Mouse (Mus musculus): ENCODE results near the gene Rap1gap2.

Rap1gap2 gene

DNA sequence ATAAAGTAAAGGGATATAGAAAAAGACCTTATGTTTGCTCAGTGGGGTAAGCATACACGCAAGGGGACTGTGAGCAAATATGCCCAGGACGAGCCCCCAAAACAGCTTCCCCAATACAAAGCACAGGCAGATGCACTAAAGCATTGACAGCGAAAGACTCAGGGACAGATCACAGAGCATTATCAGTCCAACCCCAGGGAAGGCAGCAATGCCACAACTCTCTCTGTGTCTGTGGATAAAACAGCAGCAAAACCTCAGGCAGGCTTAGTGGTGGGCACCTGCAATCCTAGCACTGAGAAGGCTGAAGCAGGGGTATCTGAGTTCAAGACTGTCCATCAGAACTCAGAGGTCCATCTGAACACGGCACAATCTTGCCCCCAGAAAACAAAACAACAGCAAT is 73.4 kb downstream of the Rap1gap2 start:
- DNase-seq (ENCODE audit: low read depth, low spot score): no peak

DNA sequence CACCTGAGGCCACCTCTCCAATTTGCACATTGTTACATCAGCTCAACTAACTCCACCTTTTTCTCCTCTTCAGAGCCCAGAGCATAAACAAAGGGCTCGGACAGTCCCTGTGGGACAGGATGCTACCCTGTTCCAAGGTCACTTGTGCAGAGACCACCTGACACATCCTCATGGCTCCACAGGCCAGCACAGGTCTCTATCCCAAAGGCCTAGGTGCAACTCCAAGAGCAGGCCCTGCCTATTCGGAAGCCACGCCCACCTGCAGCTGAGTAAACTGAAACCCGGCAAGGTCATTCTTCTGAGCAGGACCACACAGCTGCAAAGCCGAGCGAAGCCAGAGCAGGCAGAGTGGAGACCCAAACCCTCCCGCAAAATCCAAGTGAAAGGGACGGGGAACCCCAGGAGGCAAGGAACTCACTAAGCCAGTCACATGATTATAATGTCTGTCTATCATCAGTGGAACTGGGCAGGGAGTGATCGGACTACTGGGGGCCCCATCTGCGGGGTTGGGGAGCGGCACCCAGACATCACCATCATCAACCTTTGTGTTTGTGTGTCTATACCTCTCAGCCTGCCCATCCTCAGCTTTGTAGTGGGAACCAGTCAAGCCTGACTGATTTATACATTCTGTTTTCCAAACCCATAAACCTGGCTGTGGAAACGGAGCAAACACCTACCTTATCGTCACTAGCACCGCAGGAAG is 74.4 kb downstream of the Rap1gap2 start:
- no peak for DNase-seq (ENCODE audit: low read depth, low spot score)

DNA sequence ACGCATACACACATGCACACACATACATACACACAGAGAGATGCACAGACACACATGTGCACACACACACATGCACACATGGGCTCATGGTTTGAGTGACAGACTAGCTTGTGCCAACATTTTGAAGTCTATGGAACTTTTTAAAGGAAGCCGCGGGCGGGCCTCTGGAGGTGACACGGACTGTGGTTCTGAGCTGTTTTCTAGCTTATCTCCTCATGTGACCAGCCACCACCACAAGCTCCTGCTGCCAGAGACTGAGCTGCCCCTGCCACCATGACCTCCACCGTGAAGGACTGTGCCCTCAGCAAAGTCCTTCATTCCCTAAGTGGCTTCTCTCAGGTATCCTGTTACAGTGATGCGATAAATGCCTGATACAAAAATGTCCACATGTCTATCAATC is 76.3 kb downstream of the Rap1gap2 start:
- no peak for DNase-seq (ENCODE audit: low read depth, low spot score)

DNA sequence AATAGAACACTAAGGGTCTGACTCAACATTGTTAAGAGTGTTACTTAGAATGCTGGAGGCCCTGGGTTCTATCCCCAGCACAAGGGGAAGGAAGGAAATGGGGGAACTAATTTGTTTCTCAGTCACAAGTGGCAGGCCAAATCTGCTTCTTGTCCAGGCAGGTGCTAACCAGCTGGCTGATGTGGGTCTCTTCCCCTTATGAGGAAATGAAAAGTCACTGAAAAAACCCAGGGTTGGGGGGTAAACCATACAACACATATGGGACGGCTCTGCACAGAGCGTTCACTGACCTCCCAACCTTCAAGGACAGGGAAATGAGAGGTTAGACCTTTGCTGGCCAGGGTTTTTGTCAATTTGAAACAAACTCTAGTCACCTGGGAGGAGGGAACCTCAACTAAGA is 77.7 kb downstream of the Rap1gap2 start:
- DNase-seq (ENCODE audit: low read depth, low spot score): no peak

DNA sequence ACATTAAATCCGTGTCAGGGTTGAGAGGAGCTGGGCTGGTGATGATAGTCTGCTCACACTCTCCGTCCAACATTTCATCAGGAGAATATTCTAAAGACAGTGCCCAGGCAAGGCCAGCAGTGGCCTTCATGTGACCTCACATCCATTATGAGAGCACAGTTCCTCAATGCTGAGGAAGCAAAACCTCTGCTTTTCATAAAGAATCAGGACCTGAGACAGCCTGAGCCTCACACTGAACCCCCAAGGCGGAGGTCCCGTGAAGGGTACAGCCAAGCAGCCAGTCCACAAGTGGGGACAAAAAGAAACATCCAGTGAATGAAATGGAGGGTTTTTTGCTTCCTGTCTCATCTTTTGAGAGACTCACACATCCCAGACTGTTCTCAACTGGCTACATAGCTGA is 78.3 kb downstream of the Rap1gap2 start:
- DNase-seq (ENCODE audit: low read depth, low spot score): no peak

DNA sequence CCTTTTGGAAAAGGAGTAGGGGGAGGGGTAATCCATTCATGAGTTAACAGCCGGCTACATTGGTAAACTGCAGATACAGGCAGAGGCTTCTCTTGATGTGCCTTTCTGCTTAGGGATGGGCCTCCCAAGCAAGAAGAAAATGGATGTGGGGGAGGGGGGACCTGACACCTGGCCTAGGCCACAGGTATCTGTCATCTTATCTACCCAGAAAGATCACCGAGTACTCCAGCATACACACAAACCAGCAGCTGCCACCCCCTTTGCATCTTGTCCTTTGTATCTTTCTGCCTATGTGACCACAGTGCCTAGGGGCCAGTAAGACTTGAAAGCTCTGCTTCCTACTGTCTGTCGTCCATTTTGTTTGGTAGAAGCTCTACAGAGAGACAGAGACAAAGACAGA is 79.0 kb downstream of the Rap1gap2 start:
- DNase-seq (ENCODE audit: low read depth, low spot score): no peak

DNA sequence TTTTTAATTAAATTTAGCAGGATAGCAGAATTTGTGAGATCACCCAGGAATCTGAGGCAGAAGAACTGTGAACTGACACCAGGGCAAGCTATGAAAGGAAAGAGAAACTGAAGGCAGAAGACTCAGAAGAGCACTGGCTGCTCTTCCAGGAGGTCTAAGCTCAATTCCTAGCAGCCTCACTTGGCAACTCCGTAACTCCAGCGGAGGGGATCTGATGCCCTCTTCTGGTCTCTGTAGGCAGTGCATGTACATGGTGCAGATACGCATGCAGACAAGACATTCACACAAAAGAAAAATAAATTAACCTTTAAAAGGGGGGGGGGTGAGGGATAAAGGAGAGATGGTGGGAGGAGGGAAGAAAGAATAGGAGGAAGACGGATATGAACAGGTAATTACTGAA is 80.9 kb downstream of the Rap1gap2 start:
- no peak for DNase-seq (ENCODE audit: low read depth, low spot score)

DNA sequence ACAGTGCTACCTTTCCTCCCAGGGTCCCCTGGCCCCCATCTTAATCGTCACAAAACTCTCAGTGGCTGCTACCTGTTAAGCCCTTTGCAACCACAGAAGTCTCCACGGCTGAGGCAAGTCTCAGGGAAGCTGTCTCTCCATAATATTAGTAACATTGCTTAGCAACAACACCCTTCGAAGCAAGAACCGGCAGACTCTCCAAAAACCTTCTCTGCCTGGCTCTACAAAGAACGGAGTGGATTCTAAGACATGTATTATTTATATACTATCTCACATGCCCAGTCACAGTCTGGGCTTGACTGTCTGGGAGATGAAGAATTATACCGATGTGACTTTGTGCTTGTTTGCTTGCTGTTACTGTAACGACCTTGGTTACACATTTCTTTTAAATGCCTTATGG is 83.2 kb downstream of the Rap1gap2 start:
- no peak for DNase-seq (ENCODE audit: low read depth, low spot score)

DNA sequence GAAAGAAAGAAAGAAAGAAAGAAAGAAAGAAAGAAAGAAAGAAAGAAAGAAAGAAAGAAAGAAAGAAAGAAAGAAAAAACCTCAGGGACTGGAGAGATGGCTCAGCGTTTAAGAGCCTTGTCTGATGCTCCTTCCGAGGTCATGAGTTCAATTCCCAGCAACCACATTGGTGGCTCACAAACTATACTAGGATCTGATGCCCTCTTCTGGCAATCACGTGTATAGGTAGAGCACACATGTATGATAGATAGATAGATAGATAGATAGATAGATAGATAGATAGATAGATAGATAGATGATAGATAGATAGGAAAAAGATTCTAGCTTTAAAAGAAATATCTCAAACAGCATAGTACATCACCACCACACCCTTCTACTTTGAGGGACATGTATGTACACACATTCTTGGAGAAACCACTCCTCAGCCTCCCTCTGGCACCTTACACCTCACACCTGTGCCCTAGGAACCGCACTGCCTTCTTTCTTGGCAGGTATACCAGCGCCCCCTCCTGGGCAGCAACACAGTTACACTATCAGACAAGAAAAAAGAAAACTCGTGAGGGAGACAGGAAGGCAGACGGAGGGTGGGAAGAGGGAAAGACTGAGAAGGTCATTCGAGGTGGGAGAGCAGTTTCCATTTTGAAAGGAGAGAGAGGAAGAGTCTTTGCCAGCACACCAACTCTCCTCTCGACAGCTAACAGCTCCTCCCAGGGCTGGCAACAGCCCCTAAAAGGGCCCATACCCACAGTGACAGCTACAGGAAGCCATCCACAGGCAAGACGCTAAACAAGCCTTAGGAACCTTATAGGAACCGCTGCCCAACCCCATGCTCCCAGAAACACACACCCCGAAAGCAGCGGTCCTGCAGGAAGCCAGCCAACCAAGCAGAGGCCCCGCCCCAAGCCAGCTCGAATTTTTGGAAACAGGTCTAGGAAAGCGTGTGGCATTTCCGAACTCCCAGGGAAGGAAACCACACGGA is 84.2 kb downstream of the Rap1gap2 start:
- DNase-seq (ENCODE audit: low read depth, low spot score): no peak

DNA sequence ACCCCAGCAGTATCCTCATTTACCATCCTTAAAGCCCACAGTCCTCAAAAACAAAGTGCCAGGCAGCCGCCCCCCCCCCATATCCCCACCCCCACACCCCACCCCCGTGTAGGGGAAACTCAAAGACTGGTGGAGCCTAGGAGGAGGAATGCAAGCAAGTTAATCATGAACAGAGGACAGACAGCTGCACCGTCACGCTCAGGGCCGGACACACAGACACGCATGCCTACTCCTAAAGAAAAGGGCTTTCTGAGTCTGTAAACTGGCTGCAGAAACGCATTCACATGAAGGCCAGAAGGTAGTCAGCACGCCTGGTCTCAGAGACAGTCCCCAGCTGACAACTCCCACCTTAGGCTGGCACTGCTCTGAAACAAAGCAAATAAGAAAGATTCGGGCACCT is 85.1 kb downstream of the Rap1gap2 start:
- no peak for DNase-seq (ENCODE audit: low read depth, low spot score)

DNA sequence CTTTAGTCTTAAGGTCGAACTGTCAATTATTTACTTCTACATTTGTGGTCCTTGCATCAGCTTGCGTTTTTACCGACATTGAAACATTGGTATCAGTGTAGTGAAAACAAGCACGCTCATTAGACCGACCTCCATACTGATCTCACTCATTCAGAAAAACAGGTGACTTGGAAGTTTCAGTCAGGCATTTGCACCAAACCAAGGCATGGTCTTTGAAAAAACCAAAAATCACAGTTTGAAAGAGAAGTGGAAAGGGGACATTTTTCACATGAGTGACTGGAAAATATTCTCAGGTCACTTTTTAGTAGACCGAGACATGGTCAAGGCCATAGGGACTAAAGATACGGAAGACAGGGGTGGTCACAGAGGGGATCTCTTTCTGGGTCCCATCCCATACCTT is 85.5 kb downstream of the Rap1gap2 start:
- DNase-seq (ENCODE audit: low read depth, low spot score): no peak

DNA sequence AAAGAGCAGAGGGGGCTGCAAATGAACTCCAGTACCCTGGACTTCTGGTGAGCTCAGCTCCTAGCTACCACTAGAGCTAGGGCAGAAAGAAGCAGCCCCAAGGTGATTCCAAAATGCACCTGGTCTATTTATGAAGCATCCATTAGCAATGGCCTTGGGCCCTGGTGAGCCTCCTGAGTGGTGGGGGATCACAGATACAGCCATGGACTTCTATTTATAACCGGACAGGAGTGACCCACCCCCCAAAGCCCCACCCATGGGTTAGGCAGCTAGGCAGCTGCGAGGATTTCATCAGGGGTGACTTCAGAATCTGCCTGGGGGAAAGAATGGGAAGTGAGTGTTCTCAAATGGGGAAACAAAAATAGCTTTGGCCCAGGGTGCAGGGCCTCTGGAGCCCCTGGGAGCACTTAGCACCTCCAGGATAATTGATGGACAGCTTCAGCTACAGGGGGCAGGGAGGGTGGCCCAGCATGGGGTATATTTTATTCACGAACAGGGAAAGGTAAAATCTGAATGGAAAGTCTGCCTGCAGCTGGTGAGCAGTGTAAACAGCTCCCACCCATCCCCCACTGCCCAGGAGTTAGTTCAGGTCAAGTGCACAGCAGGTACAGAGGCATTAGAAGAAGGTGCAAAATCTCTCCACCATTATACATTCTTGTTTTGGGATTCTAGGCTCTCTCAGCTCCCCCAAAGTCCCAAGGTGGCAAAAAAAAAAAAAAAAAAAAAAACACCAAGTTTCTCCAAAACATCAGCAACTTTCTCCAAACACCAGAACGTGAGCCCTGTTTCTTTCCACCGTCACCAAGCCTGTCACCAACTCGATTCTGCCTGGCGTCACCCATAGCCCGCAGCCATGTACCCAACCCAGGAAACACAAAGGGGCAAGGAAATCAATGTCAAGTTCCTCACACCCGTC is 86.4 kb downstream of the Rap1gap2 start:
- no peak for DNase-seq (ENCODE audit: low read depth, low spot score)

DNA sequence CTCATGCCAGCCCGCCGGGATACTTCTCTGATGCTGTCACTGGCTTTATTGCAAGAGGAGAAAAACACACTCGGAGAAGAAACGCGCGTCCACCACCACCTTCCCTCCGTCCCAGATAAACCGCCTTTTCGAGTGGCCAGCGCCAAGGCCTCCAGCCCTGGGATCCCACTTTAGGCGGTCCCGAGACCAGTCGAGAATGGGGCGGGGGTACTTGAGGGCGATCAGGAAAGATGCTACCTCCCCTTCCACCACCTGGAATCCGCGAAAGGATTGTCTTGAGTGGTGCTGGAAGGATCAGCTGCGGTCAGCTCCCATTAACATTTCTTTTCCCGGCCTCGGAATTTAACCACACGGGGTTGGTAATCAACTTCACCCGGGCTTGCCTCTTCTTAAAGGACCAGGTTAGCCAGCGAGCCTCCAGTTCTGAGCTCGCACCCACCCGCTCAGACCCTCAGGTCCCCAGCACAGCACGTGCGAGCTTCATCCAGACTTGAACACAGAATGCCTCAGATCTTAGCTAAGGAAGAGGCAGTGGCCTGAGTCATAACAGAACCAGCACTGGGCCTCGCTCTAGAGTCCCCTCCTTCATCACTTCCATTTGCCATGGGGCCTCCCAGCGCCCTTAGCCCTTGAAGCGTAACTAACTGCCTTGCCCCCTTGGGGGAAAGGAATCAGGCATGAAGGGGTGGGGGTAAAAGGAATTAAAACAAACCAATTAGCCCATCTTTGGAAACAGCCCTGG is 87.3 kb downstream of the Rap1gap2 start:
- no peak for DNase-seq (ENCODE audit: low read depth, low spot score)

DNA sequence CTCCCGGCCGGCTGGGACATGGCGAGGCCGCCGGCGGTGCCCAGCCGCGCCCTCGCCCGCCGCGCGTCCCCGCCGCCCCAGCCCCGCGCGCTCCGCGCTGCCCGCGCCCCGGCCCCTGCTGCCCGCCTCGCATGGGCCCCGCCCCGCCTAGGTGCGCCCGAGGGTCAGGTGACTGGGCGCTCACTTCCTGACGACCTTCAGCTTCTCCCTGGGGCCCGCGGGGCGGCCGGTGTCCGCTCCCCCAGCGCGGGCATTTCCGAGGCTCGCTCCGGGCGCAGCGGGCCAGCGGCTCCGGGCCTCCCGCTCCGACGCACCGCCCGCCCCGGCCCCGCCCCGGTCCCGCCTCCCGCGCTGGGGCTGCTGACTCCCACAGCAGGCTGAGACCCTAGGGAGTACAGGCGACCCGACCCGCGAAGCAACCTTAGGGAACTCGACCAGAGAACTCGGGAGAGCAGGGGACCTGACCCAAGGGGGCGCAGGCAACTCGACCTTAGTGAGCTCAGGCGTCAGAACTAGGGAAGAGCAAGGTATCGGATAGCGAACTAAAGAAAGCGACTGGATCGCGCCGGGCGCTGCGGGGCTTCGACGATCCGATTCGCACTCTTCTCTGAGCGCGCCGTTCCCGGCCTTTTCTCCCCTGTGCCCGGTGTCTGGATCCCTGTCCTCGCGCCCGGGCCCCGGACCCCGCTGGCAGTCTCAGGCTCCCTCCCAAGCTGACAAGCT is 88.1 kb downstream of the Rap1gap2 start:
- no peak for DNase-seq (ENCODE audit: low read depth, low spot score)

DNA sequence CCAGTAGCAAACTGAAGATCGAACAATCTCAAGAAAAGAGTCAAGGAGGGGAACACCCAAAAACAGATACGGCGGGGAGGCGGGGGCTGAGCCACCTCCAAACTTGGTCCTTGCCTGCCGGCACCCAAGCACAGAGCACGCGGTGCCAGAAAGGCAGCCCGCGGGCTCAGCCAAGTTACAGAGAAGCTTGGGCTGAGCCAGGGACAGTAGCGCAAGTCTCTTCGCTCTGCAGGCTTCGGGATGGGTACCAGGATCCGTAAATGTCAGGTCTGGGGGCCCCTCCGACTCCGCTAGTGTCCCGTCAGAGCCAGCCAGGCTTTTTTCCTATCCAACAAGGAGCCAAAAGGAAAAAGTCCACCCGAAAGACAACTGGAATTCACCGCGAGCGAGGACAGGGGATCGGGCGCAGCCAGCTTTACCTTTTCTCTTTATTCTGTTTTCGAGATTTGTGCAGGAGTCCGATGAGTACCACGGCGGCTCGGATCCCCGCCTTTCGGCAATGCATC is 88.7 kb downstream of the Rap1gap2 start:
- DNase-seq (ENCODE audit: low read depth, low spot score): no peak

DNA sequence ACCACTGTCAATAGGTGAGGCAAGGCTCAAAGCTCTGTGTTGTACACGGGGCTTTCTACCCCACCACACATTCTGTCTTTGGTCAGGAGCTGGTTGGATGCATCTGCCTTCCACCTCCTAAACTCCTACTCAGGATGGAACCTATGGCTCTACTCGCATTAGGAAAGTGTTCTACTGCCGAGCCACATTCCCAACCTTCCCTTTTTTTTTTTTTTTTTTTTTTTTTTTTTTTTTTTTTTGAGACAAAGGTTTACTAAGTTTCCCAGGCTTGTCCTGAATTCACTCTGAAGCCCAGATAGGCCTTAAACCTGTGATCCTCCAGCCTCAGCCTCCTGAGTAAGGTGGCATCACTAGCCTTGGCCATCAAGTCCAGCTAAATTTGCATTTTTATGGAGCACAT is 90.5 kb downstream of the Rap1gap2 start:
- no peak for DNase-seq (ENCODE audit: low read depth, low spot score)

DNA sequence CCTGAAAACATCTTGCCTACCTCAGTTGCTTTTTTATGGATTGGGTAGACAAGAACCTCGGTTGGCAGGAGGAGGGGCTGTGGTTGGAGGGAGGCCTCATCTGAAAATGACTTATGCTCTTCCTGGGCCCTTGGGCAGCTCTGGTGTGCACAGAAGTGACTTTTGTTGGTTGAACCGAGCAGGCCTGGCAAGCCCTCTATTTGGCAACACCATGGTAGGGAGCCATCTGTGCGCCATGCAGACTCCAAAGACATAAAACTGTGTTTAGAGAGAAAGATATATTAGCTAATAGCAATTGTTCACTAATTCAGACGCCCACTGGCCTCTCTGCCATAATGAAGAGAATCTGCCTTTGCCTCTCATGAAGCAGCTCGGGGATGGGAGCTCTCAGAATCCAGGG is 94.6 kb downstream of the Rap1gap2 start:
- DNase-seq (ENCODE audit: low read depth, low spot score): no peak

DNA sequence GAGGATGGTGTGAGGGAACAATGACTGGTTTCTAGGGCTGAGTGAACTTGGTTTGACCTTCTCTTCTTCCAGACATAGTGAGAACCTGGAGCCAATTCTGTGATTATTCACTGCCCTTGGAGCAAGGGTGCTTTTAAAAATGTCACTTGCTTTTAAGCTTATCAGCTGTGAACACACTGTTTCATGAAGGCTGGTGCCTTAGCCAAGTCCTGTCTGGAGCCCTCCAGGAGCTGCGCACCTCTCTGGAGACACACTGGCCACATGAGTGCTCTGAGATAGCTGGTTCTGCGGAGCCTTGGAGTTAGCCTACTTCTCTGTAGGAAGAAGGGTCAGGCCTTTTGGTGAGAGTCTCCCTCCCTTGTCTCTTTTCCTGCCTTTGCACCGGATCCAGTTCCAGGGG is 95.7 kb downstream of the Rap1gap2 start:
- no peak for DNase-seq (ENCODE audit: low read depth, low spot score)

DNA sequence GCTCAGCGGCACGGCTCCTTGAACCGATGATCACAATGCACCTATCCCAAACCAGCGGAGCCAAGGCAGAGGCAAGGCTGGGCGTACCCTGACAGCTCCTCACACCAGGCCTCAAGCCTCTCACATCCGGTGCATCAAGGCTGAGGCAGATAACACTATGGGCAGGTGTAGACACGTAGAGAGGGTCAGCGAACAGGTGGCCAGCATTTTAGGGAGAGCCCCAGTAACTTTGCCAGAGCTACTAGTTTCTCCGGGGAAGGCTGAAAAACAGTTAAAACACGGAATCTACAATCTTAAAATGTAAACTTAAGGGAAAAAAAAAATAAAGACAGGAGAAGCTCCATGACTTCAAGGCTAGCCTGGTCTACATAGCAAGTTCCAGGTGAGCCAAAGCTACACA is 98.1 kb downstream of the Rap1gap2 start:
- no peak for DNase-seq (ENCODE audit: low read depth, low spot score)

DNA sequence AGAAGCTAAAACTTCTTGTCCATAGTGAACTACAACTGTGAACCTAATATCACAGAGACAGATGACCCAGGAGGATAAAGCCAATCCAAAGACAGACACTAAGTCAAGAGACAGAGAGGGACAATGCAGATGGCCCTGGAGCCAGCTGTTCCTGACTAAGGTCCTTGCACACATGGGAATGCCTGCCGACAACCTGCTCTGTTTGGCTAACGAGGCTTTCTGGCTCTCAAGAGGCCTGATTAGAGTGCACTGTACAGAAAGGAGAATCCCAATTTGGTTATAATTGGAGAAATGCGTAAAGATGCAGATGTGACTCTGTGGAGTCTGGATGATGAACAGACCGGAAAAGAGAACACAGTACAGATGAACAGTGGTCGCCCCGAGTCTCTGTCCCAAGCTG is 104.4 kb downstream of the Rap1gap2 start:
- no peak for DNase-seq (ENCODE audit: low read depth, low spot score)
